In the genomic region with DNA sequence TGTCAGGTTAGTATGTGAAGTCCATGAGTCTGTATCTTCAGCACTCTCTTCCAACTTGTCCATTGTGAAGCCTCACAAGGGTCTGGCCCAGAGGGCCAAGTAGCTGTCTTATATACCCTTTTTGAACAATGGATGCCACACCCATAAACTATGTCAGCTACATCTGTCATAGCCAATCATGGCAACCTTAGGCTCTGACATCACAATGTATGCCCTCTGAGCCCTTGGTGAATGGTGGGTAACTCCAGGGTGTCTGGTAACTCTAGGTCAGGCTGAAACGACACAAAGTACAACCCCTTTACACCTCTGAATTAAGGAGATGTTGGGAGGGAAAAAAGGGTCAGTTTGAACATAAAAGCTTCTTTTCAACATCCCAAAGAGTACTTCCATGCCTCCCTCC, we compare ENCODE assay signal across 20 mouse cellular contexts. TPM values are rescaled to one million over a fixed set of nuclear protein-coding genes. Genes with fewer than 3 reads are reported as not detected.
DNase-seq lines count a peak whose midpoint lies in the region; TF ChIP-seq lines count a peak whose summit lies in the region.
"Had no signal": no experiment of that assay in that cellular context is flagged by ENCODE, and none has a peak within 500 bp of the region (broad histone marks: within the 10 kb centered on the region; RNA-seq: fewer than 3 reads in every experiment).

Gene 4933436I01Rik (minus strand): TSS at position 101 of the 400 bp plus-strand sequence.

- TF ChIP-seq POLR2A in testis, adult 2 months (IDR thresholded peaks at IDR 0.05; ENCODE audit: control insufficient read depth, low read depth, low read length) = no peak

- no peak for TF ChIP-seq CTCF in testis, adult 2 months (IDR thresholded peaks at IDR 0.05; ENCODE audit: control insufficient read depth, insufficient read depth, insufficient replicate concordance, low read depth, low read length)

- H3K27ac ChIP-seq in testis, adult 2 months (ENCODE audit: control insufficient read depth, insufficient read depth, low read depth, low read length) = peak within 1 kb of the TSS; percentile 49; the same call in 1 of the 2 replicates

- no peaks in the 10 kb centered on the region for H3K4me1 ChIP-seq in testis, adult 2 months (ENCODE audit: control insufficient read depth, insufficient read depth, low read length)

- DNase-seq in testis, postnatal 10 days (ENCODE audit: low spot score) = no peak
- DNase-seq: adrenal gland, adult 2 months; adrenal gland, adult 8-10 months; adrenal gland, postnatal 10 days; adrenal gland, postnatal 14 days; adrenal gland, postnatal 25 days; adrenal gland, postnatal 36 days; B cell, adult 2 months; cerebellum, adult 11 months; cerebellum, adult 11-12 months; cerebellum, adult 18-20 months; cerebellum, adult 2 months had no signal

- H3K4me3 ChIP-seq in testis, adult 2 months (ENCODE audit: control insufficient read depth, low read depth, low read length) = peak within 1 kb of the TSS; percentile 37; the same call in 1 of the 2 replicates

- H3K36me3 ChIP-seq in testis, adult 2 months (ENCODE audit: control insufficient read depth, insufficient read depth, low read length) = no peaks in the 10 kb centered on the region
- H3K36me3 ChIP-seq: G1E had no signal

- no peaks in the 10 kb centered on the region for H3K27me3 ChIP-seq in testis, adult 2 months (ENCODE audit: control insufficient read depth, insufficient read depth, low read length)
- H3K27me3 ChIP-seq: CH12.LX had no signal

RNA-seq across cellular contexts. Expression of gene 4933436I01Rik, which starts in this region (rescaled TPM):
- 5.0 and 7.7 TPM in 2 replicates for polyA plus RNA-seq in testis, adult 2 months (2012; rRNA removed)
- polyA plus RNA-seq: activated CD4-positive, CD25-positive, alpha-beta regulatory T cell, adult 4 months; adrenal gland, adult 2 months; brain, embryonic 14.5 days; C2C12; CD4-positive, CD25-positive, alpha-beta regulatory T cell, adult 4 months; cerebellum, adult 2 months; G1E; Patski had no signal
